Mouse (Mus musculus) testis, adult 2 months (tissue): ENCODE measurements around the gene Cxcl3.

ENCODE experiments used
- CTCF ChIP-seq: fragments of 200-500 bp; IDR thresholded peaks from 2 replicates; pipeline ENCODE4 v1.5.1; 2012; ENCODE audit warnings: low read depth, mild to moderate bottlenecking, inconsistent platforms, low read length, moderate library complexity; ENCODE audit not compliant: control insufficient read depth, insufficient read depth, insufficient replicate concordance
- POLR2A ChIP-seq: fragments of 200-500 bp; IDR thresholded peaks from 2 replicates; pipeline ENCODE4 v1.6.1; 2012; ENCODE audit warnings: low read depth, mild to moderate bottlenecking, inconsistent platforms, low read length, moderate library complexity; ENCODE audit not compliant: control insufficient read depth

DNA sequence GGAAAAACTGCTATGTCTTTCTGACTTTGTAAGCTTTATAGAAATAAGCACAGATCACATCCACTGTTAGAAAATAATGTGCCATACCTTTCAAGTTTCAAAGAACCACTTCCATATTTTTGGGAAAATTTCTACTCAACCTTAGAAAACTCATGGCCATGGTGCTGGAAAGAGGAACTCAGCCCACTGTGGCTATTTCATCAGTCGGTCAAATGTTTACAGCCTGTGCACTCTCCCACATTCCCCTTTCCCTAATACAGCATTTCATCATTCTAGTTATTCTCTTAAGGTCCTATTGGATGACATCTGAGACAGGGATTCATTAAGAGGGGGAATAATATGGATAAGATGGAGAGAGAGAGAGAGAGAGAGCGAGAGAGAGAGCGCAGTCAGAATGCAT is 2.2 kb upstream of the Cxcl3 start:
- no peak for TF ChIP-seq CTCF
- TF ChIP-seq POLR2A, result no peak
